Mouse (Mus musculus): ENCODE results near the gene Alox15.

- TF ChIP-seq POLR2A (IDR thresholded peaks at IDR 0.05; ENCODE audit: control insufficient read depth, extremely low read depth, insufficient read depth, low read length, poor library complexity) (no peak), CTCF (IDR thresholded peaks at IDR 0.05; ENCODE audit: borderline replicate concordance, control insufficient read depth, extremely low read depth, insufficient read depth, low read length, poor library complexity) (no peak)
Measured at GRCm38 (mm10) chr11:70372396-70372795, 20.6 kb upstream of the Alox15 start.

Data from thymus, adult 2 months (tissue).